Mouse (Mus musculus) adrenal gland, adult (tissue): ENCODE measurements around the gene Avpi1.

Experiments
- DNase-seq, 2 experiments: peaks; one replicate each; pipeline ENCODE4 v3.0.0; 2022 to 2023; ENCODE audit warnings: low spot score in 1 of 2; ENCODE audit not compliant: inconsistent age in 2 of 2

Avpi1 gene

DNA sequence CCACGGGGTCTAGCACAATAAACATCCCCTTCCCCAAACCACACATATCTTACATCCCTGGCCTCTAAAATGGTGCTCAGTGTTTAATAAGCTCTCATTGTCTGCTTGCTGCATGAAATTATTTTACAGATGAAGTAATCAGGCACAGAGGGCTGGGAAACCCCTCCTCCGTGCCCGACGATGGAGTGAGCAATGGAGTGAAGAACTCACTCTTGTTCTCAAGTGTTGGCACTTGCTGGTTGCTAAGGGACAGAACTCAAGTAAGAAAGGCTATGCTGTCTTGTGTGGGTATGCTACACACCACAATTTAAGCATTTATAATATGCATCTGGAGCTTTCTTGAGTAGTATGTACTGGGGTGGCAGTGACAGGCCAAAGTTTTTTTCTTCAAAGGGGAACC, 16.4 kb upstream of the Avpi1 start:
- DNase-seq, result peak in 1 of 2 experiments; percentile 25

DNA sequence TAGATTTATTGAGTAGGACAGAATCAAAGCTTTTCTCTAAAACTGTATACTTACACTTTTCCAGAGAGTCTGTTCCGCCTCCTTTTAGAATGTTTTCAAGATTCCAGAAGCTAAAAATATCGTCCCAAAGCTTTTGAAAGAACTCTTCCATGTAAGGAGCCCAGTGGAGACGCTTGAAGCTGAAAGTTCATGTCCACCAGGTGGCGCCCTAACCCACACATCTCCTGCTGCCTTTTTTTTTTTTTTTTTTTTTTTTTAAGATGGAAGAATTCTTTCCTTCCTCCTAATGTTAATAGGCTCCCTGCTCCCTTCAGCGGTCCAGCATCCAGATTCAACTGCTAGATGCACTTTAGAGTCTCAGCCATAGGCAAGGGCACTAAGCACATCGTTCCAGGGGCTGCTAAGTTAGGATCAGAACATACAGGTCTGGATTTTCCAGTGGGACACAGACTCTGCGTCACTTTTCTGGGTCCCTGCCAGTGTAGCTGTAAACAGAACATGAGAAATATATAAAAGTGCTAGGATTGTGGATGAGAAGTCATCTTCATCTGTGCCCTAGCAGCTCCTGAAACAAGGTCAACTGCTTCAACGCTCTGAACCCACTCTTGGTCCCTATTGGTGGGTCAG, 15.8 kb upstream of the Avpi1 start:
- peak; percentile 79 to 93 for DNase-seq

GRCm38 (mm10) chr19:42144067-42144466, 15.2 kb upstream of the Avpi1 start:
- DNase-seq, result peak; percentile 36 to 61

- no peak for DNase-seq
Measured at GRCm38 (mm10) chr19:42142757-42143156, 13.9 kb upstream of the Avpi1 start.

GRCm38 (mm10) chr19:42141998-42142397, 13.1 kb upstream of the Avpi1 start:
- no peak for DNase-seq

GRCm38 (mm10) chr19:42139724-42140517, 11.1 kb upstream of the Avpi1 start:
- no peak for DNase-seq

DNA sequence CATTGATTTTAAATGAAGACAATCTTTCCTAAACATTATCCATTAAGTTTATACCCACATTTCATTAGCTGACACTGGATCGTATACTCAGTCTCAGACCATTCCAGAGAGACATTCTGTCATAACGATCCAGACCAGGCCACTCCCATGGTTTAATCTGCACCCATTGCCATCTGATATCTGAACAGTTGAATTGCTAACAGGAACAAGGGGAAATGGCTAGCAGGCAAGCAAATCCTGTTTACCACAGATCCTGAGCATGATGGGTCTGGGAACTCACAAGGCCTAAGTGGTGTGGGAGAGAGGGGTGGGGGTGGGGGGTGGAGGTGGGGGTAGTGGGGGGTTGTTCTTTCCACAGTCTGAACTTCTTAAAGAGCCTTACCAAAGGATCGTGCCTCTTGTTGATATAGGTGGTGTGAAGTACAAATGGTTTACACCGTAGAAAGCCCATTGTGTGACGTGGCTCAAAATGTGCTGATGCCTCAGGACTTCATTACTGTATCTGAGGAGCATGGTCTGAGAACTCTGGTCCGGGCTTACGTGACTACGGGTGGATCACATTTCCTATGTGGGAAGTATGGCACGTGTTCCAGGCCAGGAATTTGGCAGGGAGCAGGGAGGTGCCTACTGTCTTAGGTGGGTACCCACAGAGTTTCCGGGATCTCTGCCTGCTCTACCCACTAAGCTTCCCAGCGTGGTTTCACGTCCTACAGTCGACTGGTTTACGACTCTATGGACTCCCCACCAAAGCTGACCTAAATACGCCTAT, 9.8 kb upstream of the Avpi1 start:
- no peak for DNase-seq

GRCm38 (mm10) chr19:42137167-42137672, 8.4 kb upstream of the Avpi1 start:
- DNase-seq, result no peak

GRCm38 (mm10) chr19:42136126-42136525, 7.3 kb upstream of the Avpi1 start:
- no peak for DNase-seq

DNA sequence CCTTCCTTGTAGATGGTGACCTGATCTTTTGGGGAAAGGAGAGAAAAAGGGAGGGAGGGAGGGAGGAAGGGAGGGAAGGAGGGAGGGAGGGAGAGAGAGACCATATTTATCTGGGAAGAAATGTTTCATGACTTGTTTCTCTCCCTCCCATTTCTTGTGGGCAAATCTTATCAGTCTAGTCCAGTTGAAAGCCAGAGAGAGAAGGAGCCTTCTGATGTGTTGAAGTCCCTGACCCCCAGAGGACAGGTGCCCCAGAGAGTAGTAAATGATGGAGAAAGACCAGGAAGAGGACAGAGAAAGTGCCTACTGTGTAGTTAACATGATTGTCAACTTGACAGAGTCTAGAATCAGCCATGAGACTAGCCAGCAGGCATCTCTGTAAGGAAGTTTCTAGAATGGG, 6.2 kb upstream of the Avpi1 start:
- DNase-seq, result no peak

- peak in 1 of 2 experiments; percentile 44 for DNase-seq
Measured at GRCm38 (mm10) chr19:42131101-42131500, 2.2 kb upstream of the Avpi1 start.

GRCm38 (mm10) chr19:42130294-42130606, 1.4 kb upstream of the Avpi1 start:
- DNase-seq, result no peak

DNA sequence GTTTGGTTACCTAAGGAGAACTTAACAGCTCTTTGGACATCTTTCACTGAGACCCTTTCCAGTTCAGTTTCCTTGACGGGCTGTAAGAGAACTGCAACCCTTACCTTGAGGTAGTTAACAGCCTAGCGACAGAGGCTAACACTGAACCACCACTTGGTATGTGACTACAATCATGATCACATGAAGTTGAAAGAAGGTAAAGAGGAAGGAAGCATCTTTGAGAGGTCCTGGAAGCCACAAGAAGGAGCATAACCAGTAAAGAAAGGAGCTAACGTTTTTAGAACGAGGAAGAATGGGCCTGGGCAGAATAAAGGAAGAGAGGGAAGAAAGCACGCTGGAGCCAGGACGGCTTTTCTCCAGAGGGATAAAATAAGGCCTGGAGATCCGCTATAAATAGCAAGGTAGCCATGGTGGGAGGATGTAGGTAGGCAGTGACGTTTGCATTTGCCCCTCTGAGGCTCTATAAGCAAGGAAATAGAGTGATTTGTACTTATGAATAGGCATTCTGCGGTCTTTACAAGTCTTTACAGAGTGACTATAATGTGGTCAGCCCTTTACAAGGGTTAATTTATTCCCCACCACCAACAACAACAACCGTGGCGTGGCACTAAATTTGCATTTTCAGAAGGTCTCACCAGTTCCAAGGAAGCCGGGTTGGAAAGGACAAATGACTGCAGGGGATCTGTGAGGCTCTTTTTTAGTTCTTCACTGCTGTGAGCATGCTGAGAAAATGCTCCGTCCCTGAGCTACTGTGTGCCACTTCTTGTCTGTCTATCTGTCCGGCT, 842 bp upstream of the Avpi1 start:
- peak in 1 of 2 experiments; percentile 59 for DNase-seq

DNA sequence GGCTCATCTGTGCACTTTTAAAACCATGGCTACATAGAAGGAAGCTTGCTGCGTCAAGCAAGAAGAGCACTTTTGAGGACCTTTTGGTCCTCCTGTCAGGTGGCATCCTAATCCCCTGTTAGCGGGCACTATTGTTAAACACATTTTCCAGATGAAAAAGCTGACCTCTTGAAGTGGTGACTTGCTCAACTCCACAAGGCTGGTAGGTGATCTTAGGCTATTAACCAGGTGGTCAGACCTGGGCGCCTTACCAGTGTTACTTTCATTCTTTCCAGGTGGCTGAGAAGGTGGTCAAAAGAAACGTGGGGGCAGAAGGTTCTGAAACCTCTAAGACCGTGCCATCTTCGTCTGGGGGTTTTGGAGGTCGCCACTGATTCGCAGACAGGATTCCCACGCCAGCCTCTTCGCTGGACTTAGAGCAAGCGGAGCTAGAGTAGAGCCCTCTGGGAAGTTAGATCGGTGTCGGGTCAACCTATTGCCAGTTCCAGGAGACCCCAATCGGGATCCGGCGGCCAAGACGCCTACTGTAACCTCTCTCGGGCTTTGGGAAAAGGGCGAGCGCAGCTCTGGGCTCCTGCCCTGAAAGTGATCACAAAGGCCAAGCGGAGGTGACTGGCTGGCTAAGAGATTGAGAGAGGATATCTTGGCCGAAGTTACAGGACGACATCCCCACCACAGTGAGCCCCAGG, 663 bp downstream of the Avpi1 start:
- DNase-seq, result no peak

DNA sequence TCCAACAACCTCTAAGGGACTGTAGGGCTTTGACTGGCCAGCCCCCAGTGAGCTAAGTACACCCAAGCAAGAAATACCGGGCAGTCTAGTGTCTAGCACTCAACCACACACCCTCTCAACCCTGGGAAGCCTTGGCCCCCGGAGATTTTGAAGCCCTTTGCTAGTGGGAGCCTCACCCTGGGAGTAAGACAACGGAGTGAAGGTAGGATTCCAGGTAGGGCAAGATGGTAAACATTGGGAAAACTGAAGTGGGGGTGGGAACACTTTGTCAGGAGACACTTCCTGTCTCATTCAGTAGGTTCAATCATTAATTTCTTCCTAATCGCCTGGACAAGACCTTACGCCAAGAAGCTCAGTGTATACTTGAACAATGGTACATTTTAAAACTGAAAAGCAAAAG, 1.8 kb downstream of the Avpi1 start:
- DNase-seq, result no peak

GRCm38 (mm10) chr19:42126219-42126605, 2.6 kb downstream of the Avpi1 start:
- DNase-seq, result peak; percentile 83 to 93

DNA sequence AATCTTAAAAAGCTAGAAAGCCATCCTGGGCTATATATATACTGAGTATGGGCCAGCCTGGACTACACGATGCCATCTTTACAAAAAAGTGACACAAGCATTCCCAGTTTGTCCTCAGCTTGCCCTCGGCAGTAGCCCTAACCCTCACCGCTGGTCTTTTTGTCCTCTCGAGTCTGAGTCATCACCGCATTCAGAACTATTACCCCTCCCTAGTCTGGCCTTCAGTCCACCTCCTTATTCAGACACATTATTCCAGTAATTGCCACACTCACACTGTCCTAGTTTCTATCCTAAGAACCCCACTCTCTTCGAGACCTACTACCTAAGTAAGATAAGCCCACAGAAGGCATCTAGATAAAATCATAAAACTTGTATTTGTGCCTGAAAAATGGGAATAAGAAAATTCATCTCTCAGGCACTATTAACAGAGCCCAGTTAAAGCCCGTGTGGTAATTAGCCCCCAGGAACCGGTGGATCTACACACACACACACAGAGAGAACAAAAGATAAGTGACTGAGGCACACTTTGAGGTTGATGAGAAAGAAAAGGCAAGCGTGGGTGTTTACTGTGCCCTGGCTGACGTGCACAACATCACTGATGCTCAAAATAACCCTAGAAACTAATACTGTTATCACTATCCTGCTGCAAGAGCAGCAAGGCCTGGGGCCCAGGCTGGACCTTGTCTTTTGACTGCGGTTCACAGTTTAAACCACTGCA, 3.2 kb downstream of the Avpi1 start:
- DNase-seq, result peak; percentile 59 to 82

GRCm38 (mm10) chr19:42124684-42125083, 4.2 kb downstream of the Avpi1 start:
- DNase-seq, result peak in 1 of 2 experiments; percentile 38

- DNase-seq, result peak; percentile 52 to 72
Measured at GRCm38 (mm10) chr19:42120451-42120850, 8.4 kb downstream of the Avpi1 start.

DNA sequence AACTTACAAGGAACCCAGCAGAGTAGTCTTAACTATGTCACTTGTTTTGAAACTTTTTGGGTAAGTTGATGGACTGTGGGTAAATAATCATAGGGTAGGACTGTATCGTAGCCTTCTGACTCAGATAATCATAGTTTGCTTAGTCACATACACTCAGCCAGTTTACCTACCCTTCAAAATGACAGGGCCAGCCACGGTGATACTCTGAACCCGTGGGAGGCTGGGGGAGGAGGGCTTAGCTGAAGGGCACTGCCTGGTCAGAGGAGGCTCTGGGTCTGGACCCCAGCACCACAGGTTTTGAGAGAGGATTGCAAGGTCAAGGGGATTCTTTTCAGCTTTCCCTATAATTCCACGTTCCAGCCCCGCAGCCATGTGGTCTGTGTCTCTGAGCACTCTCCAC, 10.3 kb downstream of the Avpi1 start:
- peak in 1 of 2 experiments; percentile 60 for DNase-seq
